Mouse (Mus musculus): Measurements from ENCODE around the gene Rtl6. TPM values are rescaled to one million over a fixed set of nuclear protein-coding genes. Genes with fewer than 3 reads are reported as not detected.
A peak's percentile ranks its signal among the peaks of the same experiment; 100 is the strongest.

The Rtl6 gene
- polyA plus RNA-seq, 1 experiment = 18.8 TPM

- no peak for DNase-seq
- 92% methylated on average over 14 of the region's 14 CpGs for WGBS
Measured at GRCm38 (mm10) chr15:84526921-84527320, 30.7 kb downstream of the Rtl6 start.

GRCm38 (mm10) chr15:84525222-84525883, 32.3 kb downstream of the Rtl6 start:
- H3K4me1 ChIP-seq (replicated peaks; ENCODE audit: control insufficient read depth, insufficient read depth, low read length) = no peaks in the 10 kb centered on the region
- 86% methylated on average over 5 of the region's 5 CpGs for WGBS
- H3K36me3 ChIP-seq (ENCODE audit: control insufficient read depth, insufficient read depth, low read length) = no peaks in the 10 kb centered on the region
- H3K4me3 ChIP-seq (ENCODE audit: control insufficient read depth, insufficient read depth, low read length) = no peak overlapping the region
- no peak overlapping the region for H3K27ac ChIP-seq (ENCODE audit: control insufficient read depth, insufficient read depth, low read length)
- TF ChIP-seq POLR2A (IDR thresholded peaks at IDR 0.05; ENCODE audit: control insufficient read depth, extremely low read depth, insufficient read depth, low read length, poor library complexity) = no peak
- no peak for TF ChIP-seq CTCF (IDR thresholded peaks at IDR 0.05; ENCODE audit: borderline replicate concordance, control insufficient read depth, extremely low read depth, insufficient read depth, low read length, poor library complexity)
- DNase-seq = no peak
- H3K27me3 ChIP-seq (ENCODE audit: control insufficient read depth, insufficient read depth, low read length) = no peaks in the 10 kb centered on the region

More at GRCm38 (mm10) chr15:84526921-84527320, 30.7 kb downstream of the Rtl6 start:
- H3K4me1 ChIP-seq (replicated peaks; ENCODE audit: control insufficient read depth, insufficient read depth, low read length) = no peaks in the 10 kb centered on the region
- no peaks in the 10 kb centered on the region for H3K27me3 ChIP-seq (ENCODE audit: control insufficient read depth, insufficient read depth, low read length)
- no peak overlapping the region for H3K27ac ChIP-seq (ENCODE audit: control insufficient read depth, insufficient read depth, low read length)
- H3K4me3 ChIP-seq (ENCODE audit: control insufficient read depth, insufficient read depth, low read length) = no peak overlapping the region
- TF ChIP-seq CTCF (IDR thresholded peaks at IDR 0.05; ENCODE audit: borderline replicate concordance, control insufficient read depth, extremely low read depth, insufficient read depth, low read length, poor library complexity) (no peak), POLR2A (IDR thresholded peaks at IDR 0.05; ENCODE audit: control insufficient read depth, extremely low read depth, insufficient read depth, low read length, poor library complexity) (no peak)
- H3K36me3 ChIP-seq (ENCODE audit: control insufficient read depth, insufficient read depth, low read length) = no peaks in the 10 kb centered on the region

- TF ChIP-seq POLR2A (IDR thresholded peaks at IDR 0.05; ENCODE audit: control insufficient read depth, extremely low read depth, insufficient read depth, low read length, poor library complexity) = no peak
- TF ChIP-seq CTCF (IDR thresholded peaks at IDR 0.05; ENCODE audit: borderline replicate concordance, control insufficient read depth, extremely low read depth, insufficient read depth, low read length, poor library complexity) = no peak
- Histone ChIP-seq H3K4me1 (replicated peaks; ENCODE audit: control insufficient read depth, insufficient read depth, low read length) (no peaks in the 10 kb centered on the region), H3K36me3 (ENCODE audit: control insufficient read depth, insufficient read depth, low read length) (no peaks in the 10 kb centered on the region), H3K4me3 (ENCODE audit: control insufficient read depth, insufficient read depth, low read length) (no peak overlapping the region), H3K27me3 (ENCODE audit: control insufficient read depth, insufficient read depth, low read length) (no peaks in the 10 kb centered on the region), H3K27ac (ENCODE audit: control insufficient read depth, insufficient read depth, low read length) (no peak overlapping the region)
- 95% methylated on average over 8 of the region's 8 CpGs for WGBS
- no peak for DNase-seq
Measured at GRCm38 (mm10) chr15:84522953-84523689, 34.5 kb downstream of the Rtl6 start.

- no peak for DNase-seq
- Histone ChIP-seq H3K27me3 (ENCODE audit: control insufficient read depth, insufficient read depth, low read length) (no peaks in the 10 kb centered on the region; the same call in 1 of the 2 replicates), H3K27ac (ENCODE audit: control insufficient read depth, insufficient read depth, low read length) (no peak overlapping the region), H3K36me3 (ENCODE audit: control insufficient read depth, insufficient read depth, low read length) (no peaks in the 10 kb centered on the region), H3K4me3 (ENCODE audit: control insufficient read depth, insufficient read depth, low read length) (no peak overlapping the region), H3K4me1 (replicated peaks; ENCODE audit: control insufficient read depth, insufficient read depth, low read length) (no peaks in the 10 kb centered on the region; the same call in 1 of the 2 replicates)
- TF ChIP-seq CTCF (IDR thresholded peaks at IDR 0.05; ENCODE audit: borderline replicate concordance, control insufficient read depth, extremely low read depth, insufficient read depth, low read length, poor library complexity) (no peak), POLR2A (IDR thresholded peaks at IDR 0.05; ENCODE audit: control insufficient read depth, extremely low read depth, insufficient read depth, low read length, poor library complexity) (no peak)
- 95% methylated on average over 4 of the region's 4 CpGs for WGBS
Measured at GRCm38 (mm10) chr15:84521486-84521885, 36.1 kb downstream of the Rtl6 start.

- Histone ChIP-seq H3K4me1 (replicated peaks; ENCODE audit: control insufficient read depth, insufficient read depth, low read length) (peaks cover under 1% of the 10 kb centered on the region), H3K27ac (ENCODE audit: control insufficient read depth, insufficient read depth, low read length) (no peak overlapping the region), H3K36me3 (ENCODE audit: control insufficient read depth, insufficient read depth, low read length) (no peaks in the 10 kb centered on the region), H3K27me3 (ENCODE audit: control insufficient read depth, insufficient read depth, low read length) (no peaks in the 10 kb centered on the region; the same call in 1 of the 2 replicates), H3K4me3 (ENCODE audit: control insufficient read depth, insufficient read depth, low read length) (no peak overlapping the region)
- 91% methylated on average over 8 of the region's 8 CpGs for WGBS
- no peak for DNase-seq
- TF ChIP-seq POLR2A (IDR thresholded peaks at IDR 0.05; ENCODE audit: control insufficient read depth, extremely low read depth, insufficient read depth, low read length, poor library complexity) (no peak), CTCF (IDR thresholded peaks at IDR 0.05; ENCODE audit: borderline replicate concordance, control insufficient read depth, extremely low read depth, insufficient read depth, low read length, poor library complexity) (no peak)
Measured at GRCm38 (mm10) chr15:84518540-84518939, 39.1 kb downstream of the Rtl6 start.

GRCm38 (mm10) chr15:84512626-84513296, 44.9 kb downstream of the Rtl6 start:
- Histone ChIP-seq H3K4me1 (replicated peaks; ENCODE audit: control insufficient read depth, insufficient read depth, low read length) (peaks cover 19% of the 10 kb centered on the region), H3K27ac (ENCODE audit: control insufficient read depth, insufficient read depth, low read length) (no peak overlapping the region), H3K27me3 (ENCODE audit: control insufficient read depth, insufficient read depth, low read length) (no peaks in the 10 kb centered on the region; the same call in 1 of the 2 replicates), H3K4me3 (ENCODE audit: control insufficient read depth, insufficient read depth, low read length) (no peak overlapping the region), H3K36me3 (ENCODE audit: control insufficient read depth, insufficient read depth, low read length) (no peaks in the 10 kb centered on the region)
- peak; percentile 10 for DNase-seq
- no peak for TF ChIP-seq POLR2A (IDR thresholded peaks at IDR 0.05; ENCODE audit: control insufficient read depth, extremely low read depth, insufficient read depth, low read length, poor library complexity)
- no peak for TF ChIP-seq CTCF (IDR thresholded peaks at IDR 0.05; ENCODE audit: borderline replicate concordance, control insufficient read depth, extremely low read depth, insufficient read depth, low read length, poor library complexity)
- 4% methylated on average over 5 of the region's 5 CpGs for WGBS
